Mouse (Mus musculus) heart, adult 2 months (tissue): ENCODE measurements around the gene Mroh8. TPM values are rescaled to one million over a fixed set of nuclear protein-coding genes. Genes with fewer than 3 reads are reported as not detected.
"Not testable (repeated sequence)": the region's sequence is repeated elsewhere in the genome, so short reads cannot be mapped to it uniquely, and the experiment has no call there.

Experiments used
- DNase-seq, 2 experiments: peaks; one replicate each; pipeline ENCODE4 v3.0.0; 2021
- H3K27ac ChIP-seq: fragments of 200-600 bp; 2 replicates; pipeline ENCODE4 v1.8.1; 2022
- H3K27me3 ChIP-seq: fragments of 200-500 bp; 2 replicates; pipeline ENCODE4 v1.6.1; 2012; ENCODE audit warnings: mild to moderate bottlenecking, low read length, inconsistent platforms, mixed read lengths; ENCODE audit not compliant: control insufficient read depth, insufficient read depth
- H3K36me3 ChIP-seq: fragments of 200-500 bp; 2 replicates; pipeline ENCODE4 v1.6.1; 2012; ENCODE audit warnings: low read length, inconsistent platforms; ENCODE audit not compliant: control insufficient read depth, insufficient read depth
- H3K4me1 ChIP-seq: fragments of 200-500 bp; 2 replicates; pipeline ENCODE4 v1.6.1; 2011; ENCODE audit warnings: low read length; ENCODE audit not compliant: control insufficient read depth, insufficient read depth
- H3K4me3 ChIP-seq: fragments of 200-600 bp; 2 replicates; pipeline ENCODE4 v1.8.1; 2022
- H3K79me2 ChIP-seq: fragments of 200-500 bp; replicated peaks from 2 replicates; pipeline ENCODE4 v1.6.1; 2012; ENCODE audit warnings: mild to moderate bottlenecking, inconsistent platforms, low read length, moderate library complexity, mixed read lengths; ENCODE audit not compliant: control insufficient read depth, insufficient read depth
- H3K9ac ChIP-seq: fragments of 200-500 bp; 2 replicates; pipeline ENCODE4 v1.6.1; 2012; ENCODE audit warnings: low read depth, mild to moderate bottlenecking, control low read depth, inconsistent platforms, low read length, mixed read lengths
- CTCF ChIP-seq: fragments of 200-600 bp; IDR thresholded peaks from 2 replicates; pipeline ENCODE4 v1.8.1; 2022; ENCODE audit warnings: antibody characterized with exemption, mild to moderate bottlenecking, moderate library complexity
- EP300 ChIP-seq: fragments of 200-500 bp; IDR thresholded peaks from 2 replicates; pipeline ENCODE4 v1.6.1; 2011; ENCODE audit warnings: low read depth, low read length, control low read depth; ENCODE audit not compliant: insufficient read depth
- POLR2A ChIP-seq: fragments of 200-500 bp; IDR thresholded peaks from 2 replicates; pipeline ENCODE4 v1.6.1; 2011; ENCODE audit warnings: mild to moderate bottlenecking, low read depth, low read length, control low read depth; ENCODE audit not compliant: insufficient read depth
- WGBS: fragments of 180-500 bp; shearing (Covaris S2); methylation state at CpG from one replicate; pipeline ENCODE4 v1.1.7; 2018; 5-methylcytosine and 5-hydroxymethylcytosine counted together
- intact Hi-C: fragments of 180-260 bp; cut with DNase I; formaldehyde crosslinking; loops from one replicate; pipeline ENCODE4 v1.15.1; 2025
- polyA plus RNA-seq: library from polyadenylated mRNA; depleted of rRNA; stranded (reverse); fragments of >200 nt; gene quantifications from 2 replicates; pipeline ENCODE4 v1.2.3, GENCODE M21; 2012; rRNA removed
- total RNA-seq, 2 experiments: library from RNA; stranded (reverse); gene quantifications; 2 replicates each; pipeline ENCODE4 v1.2.3; 2021

Mroh8 gene
- total and polyA plus RNA-seq, 3 experiments: 0.08 to 0.21 (median 0.18) TPM

GRCm38 (mm10) chr2:157170626-157171025 lies 108.7 kb downstream of the Mroh8 start:
- DNase-seq: no peak
- 81% methylated on average over 6 of the region's 6 CpGs for WGBS
- Histone ChIP-seq H3K27me3 (no peaks in the 10 kb centered on the region), H3K36me3 (no peaks in the 10 kb centered on the region), H3K9ac (no peak overlapping the region), H3K27ac (no peak overlapping the region), H3K4me3 (no peak overlapping the region), H3K4me1 (no peaks in the 10 kb centered on the region), H3K79me2 (no peaks in the 10 kb centered on the region)
- TF ChIP-seq CTCF: no peak
- TF ChIP-seq EP300: no peak
- intact Hi-C loops: no loop called here

GRCm38 (mm10) chr2:157170166-157170565 lies 109.2 kb downstream of the Mroh8 start:
- Histone ChIP-seq H3K27me3 (no peaks in the 10 kb centered on the region), H3K27ac (no peak overlapping the region), H3K36me3 (no peaks in the 10 kb centered on the region), H3K79me2 (no peaks in the 10 kb centered on the region), H3K4me3 (no peak overlapping the region), H3K9ac (no peak overlapping the region), H3K4me1 (no peaks in the 10 kb centered on the region)
- no peak for DNase-seq
- WGBS: 53% methylated on average over 5 of the region's 5 CpGs
- intact Hi-C loops: no loop called here
- TF ChIP-seq EP300 (no peak), CTCF (no peak), POLR2A (no peak)

DNA sequence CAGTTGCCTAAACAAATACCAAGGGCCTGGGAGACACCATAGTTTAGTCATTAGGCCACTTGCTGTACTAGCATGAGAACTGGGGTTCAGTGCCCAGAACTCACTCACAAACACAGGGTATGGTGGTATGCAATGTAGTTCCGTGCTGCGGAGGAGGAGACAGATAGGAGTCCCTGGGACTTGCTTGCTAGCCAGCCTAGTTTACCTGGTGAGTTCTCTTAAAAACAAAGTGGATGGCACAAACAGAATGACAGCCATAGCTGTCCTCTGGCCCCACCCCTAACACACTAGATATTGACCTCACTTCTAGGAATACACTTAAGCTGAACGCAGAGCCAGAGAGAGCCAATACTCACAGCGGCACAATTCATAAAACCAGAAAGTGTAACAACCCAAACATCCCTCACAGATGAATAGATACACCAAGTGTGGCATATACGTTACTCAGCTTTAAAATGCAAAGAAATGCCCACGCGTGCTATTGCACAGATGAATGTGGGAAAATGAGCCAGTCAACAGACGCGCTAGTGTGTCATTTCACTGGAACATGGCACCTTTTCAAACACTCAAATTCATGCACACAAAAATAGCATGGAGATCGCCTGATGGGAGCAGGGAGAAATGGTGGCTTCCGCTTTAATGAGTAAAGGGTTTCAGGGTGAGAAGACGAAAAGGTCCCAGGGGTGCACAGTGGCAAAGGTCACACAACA lies 112.8 kb downstream of the Mroh8 start:
- H3K36me3 ChIP-seq: no peaks in the 10 kb centered on the region
- H3K4me3 ChIP-seq: no peak overlapping the region
- no peaks in the 10 kb centered on the region for H3K79me2 ChIP-seq
- TF ChIP-seq POLR2A (no peak), EP300 (no peak), CTCF (no peak)
- WGBS: 94% methylated on average over 12 of the region's 12 CpGs
- H3K27ac ChIP-seq: no peak overlapping the region
- H3K9ac ChIP-seq: no peak overlapping the region
- intact Hi-C loops: no loop called here
- no peaks in the 10 kb centered on the region for H3K27me3 ChIP-seq
- H3K4me1 ChIP-seq: no peaks in the 10 kb centered on the region
- DNase-seq: no peak

DNA sequence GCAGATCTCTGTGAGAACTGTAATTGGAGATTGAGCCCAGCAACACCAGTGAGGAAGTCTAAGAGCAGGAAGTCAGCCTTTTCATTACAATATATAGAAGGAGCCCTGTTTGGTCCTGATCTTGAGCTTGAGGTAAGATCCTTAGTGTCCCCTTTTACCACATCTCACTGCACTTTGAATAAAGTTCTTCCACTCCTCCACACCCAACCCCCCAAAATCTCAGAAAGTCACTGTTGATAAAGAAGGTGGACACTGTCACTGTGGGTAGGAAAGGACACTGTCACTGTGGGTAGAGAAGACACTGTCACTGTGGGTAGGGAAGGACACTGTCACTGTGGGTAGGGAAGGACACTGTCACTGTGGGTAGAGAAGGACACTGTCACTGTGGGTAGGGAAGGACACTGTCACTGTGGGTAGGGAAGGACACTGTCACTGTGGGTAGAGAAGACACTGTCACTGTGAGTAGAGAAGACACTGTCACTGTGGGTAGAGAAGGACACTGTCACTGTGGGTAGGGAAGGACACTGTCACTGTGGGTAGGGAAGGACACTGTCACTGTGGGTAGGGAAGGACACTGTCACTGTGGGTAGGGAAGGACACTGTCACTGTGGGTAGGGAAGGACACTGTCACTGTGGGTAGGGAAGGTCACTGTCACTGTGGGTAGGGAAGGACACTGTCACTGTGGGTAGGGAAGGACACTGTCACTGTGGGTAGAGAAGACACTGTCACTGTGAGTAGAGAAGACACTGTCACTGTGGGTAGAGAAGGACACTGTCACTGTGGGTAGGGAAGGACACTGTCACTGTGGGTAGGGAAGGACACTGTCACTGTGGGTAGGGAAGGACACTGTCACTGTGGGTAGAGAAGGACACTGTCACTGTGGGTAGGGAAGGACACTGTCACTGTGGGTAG lies 113.8 kb downstream of the Mroh8 start:
- H3K36me3 ChIP-seq: not testable (repeated sequence)

DNA sequence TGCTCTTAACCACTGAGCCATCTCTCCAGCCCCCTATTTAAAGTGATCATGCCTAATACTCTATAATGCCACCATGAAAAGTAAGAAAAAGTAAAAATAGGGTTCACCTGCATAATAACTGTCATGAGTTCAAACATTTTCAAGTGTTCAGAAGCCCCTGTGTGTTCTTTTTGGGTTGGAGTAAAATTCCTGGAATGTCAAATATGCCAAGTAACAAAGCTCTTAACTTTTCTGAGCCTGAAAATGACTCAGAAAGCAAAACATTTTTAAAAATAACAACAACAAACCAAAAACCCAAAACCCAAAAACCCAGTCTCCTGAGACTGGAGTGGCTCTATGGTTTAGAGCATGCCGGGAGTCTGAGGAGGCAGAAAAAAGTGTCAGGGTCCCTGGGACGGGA lies 115.2 kb downstream of the Mroh8 start:
- no peaks in the 10 kb centered on the region for H3K4me1 ChIP-seq
- TF ChIP-seq POLR2A: no peak
- no peak for TF ChIP-seq EP300
- TF ChIP-seq CTCF: no peak
- DNase-seq: no peak
- no peak overlapping the region for H3K27ac ChIP-seq
- 85% methylated on average over 2 of the region's 2 CpGs for WGBS
- H3K9ac ChIP-seq: no peak overlapping the region
- intact Hi-C loops: no loop called here
- no peaks in the 10 kb centered on the region for H3K36me3 ChIP-seq
- no peaks in the 10 kb centered on the region for H3K79me2 ChIP-seq
- no peaks in the 10 kb centered on the region for H3K27me3 ChIP-seq
- no peak overlapping the region for H3K4me3 ChIP-seq

More for the DNA sequence above, 113.8 kb downstream of the Mroh8 start:
- H3K79me2 ChIP-seq, H3K27ac ChIP-seq, DNase-seq, intact Hi-C loops, H3K9ac ChIP-seq, H3K4me1 ChIP-seq, H3K27me3 ChIP-seq, H3K4me3 ChIP-seq: not testable (repeated sequence)

Other genes starting within 250 kb of the Mroh8 start
- 10 to 100 TPM; 10.0 to 11.7 TPM for gene Soga1, start 200.3 kb downstream of the Mroh8 start, total RNA-seq
- gene Soga1, start 200.3 kb downstream of the Mroh8 start, polyA plus RNA-seq: 4.8 and 6.6 TPM in 2 replicates
- not detected for gene Tldc2, start 192.5 kb downstream of the Mroh8 start, total RNA-seq
- not detected in 2 replicates for gene Tldc2, start 192.5 kb downstream of the Mroh8 start, polyA plus RNA-seq
- 10 to 100 TPM; 22.7 to 23.8 TPM for gene Samhd1, start 144.3 kb downstream of the Mroh8 start, total RNA-seq
- gene Samhd1, start 144.3 kb downstream of the Mroh8 start, polyA plus RNA-seq: 19.8 and 22.7 TPM in 2 replicates
- 1 to 10 TPM; 2.0 to 2.1 TPM for gene Rbl1, start 75.0 kb downstream of the Mroh8 start, total RNA-seq
- gene Rbl1, start 75.0 kb downstream of the Mroh8 start, polyA plus RNA-seq: 0.84 and 1.7 TPM in 2 replicates
- 100 to 1,000 TPM in 1 of 2 experiments, 10 to 100 TPM in 1; 97.5 to 102 TPM for gene Rpn2, start 532 bp downstream of the Mroh8 start, total RNA-seq
- 95.1 and 125 TPM in 2 replicates for gene Rpn2, start 532 bp downstream of the Mroh8 start, polyA plus RNA-seq
- not detected for gene Ghrh, start 68.0 kb upstream of the Mroh8 start, total RNA-seq
- not detected in 2 replicates for gene Ghrh, start 68.0 kb upstream of the Mroh8 start, polyA plus RNA-seq
- gene Manbal, start 88.0 kb upstream of the Mroh8 start, total RNA-seq: 10 to 100 TPM; 14.5 to 20.1 TPM
- gene Manbal, start 88.0 kb upstream of the Mroh8 start, polyA plus RNA-seq: 42.6 and 44.2 TPM in 2 replicates
- 1 to 10 TPM; 4.0 to 4.1 TPM for gene Src, start 138.9 kb upstream of the Mroh8 start, total RNA-seq
- gene Src, start 138.9 kb upstream of the Mroh8 start, polyA plus RNA-seq: 5.4 and 5.8 TPM in 2 replicates